Mouse (Mus musculus) kidney, postnatal 0 days (tissue): ENCODE measurements around the gene Mme. TPM values are rescaled to one million over a fixed set of nuclear protein-coding genes. Genes with fewer than 3 reads are reported as not detected.

ENCODE experiments used
- ATAC-seq: fragments of 200-750 bp; cut with Nextera tagmentation; replicated peaks from 2 replicates; pipeline ENCODE4 v1.8.0; 2017; ENCODE audit warnings: low read depth, moderate number of reproducible peaks, moderate TSS enrichment, moderate library complexity; ENCODE audit not compliant: low FRiP score
- DNase-seq: peaks from one replicate; pipeline ENCODE4 v3.0.0-alpha.2; 2016; ENCODE audit warnings: low spot score
- H3K27ac ChIP-seq: fragments of 300-500 bp; sonication (generic); 2 replicates; pipeline ENCODE4 v1.5.1; 2014; ENCODE audit warnings: mild to moderate bottlenecking
- H3K27me3 ChIP-seq: fragments of 300-500 bp; sonication (generic); 2 replicates; pipeline ENCODE4 v1.6.1; 2014; ENCODE audit warnings: low read length, mixed read lengths; ENCODE audit not compliant: insufficient read depth
- H3K36me3 ChIP-seq: fragments of 300-500 bp; sonication (generic); 2 replicates; pipeline ENCODE4 v1.6.1; 2014; ENCODE audit warnings: low read length, mixed read lengths; ENCODE audit not compliant: insufficient read depth
- H3K4me1 ChIP-seq: fragments of 300-500 bp; sonication (generic); replicated peaks from 2 replicates; pipeline ENCODE4 v1.6.1; 2014; ENCODE audit warnings: antibody characterized with exemption, low read length, mixed read lengths; ENCODE audit not compliant: insufficient read depth
- H3K4me2 ChIP-seq: fragments of 300-500 bp; sonication (generic); 2 replicates; pipeline ENCODE4 v1.6.1; 2014; ENCODE audit warnings: mild to moderate bottlenecking, low read length, moderate library complexity, mixed read lengths
- H3K4me3 ChIP-seq: fragments of 300-500 bp; sonication (generic); replicated peaks from 2 replicates; pipeline ENCODE4 v1.5.1; 2014; ENCODE audit warnings: low read depth, low read length
- H3K9ac ChIP-seq: fragments of 300-500 bp; sonication (generic); 2 replicates; pipeline ENCODE4 v1.6.1; 2014; ENCODE audit warnings: low read depth, low read length
- H3K9me3 ChIP-seq: fragments of 300-500 bp; sonication (generic); replicated peaks from 2 replicates; pipeline ENCODE4 v1.6.1; 2016; ENCODE audit warnings: low read length, inconsistent platforms, mixed read lengths
- CTCF ChIP-seq: IDR thresholded peaks from 2 replicates; pipeline ENCODE4 v1.5.1; 2016; ENCODE audit warnings: antibody characterized with exemption, low read depth, mild to moderate bottlenecking, moderate library complexity
- WGBS: fragments of 180-500 bp; shearing (Covaris S2); extraction: QIAGEN DNeasy Blood & Tissue Kit; methylation state at CpG from one replicate; pipeline ENCODE4 v1.1.7; 2014; 5-methylcytosine and 5-hydroxymethylcytosine counted together
- polyA plus RNA-seq: library from polyadenylated mRNA; unstranded; fragments of >200 nt; fragmentation: Nextera tagmentation; extraction: Ambion mirVana; gene quantifications from 2 replicates; pipeline ENCODE4 v1.2.1, GENCODE M21; 2015

The Mme gene
- polyA plus RNA-seq, 1 experiment from 2014 or later, result 64.2 TPM

DNA sequence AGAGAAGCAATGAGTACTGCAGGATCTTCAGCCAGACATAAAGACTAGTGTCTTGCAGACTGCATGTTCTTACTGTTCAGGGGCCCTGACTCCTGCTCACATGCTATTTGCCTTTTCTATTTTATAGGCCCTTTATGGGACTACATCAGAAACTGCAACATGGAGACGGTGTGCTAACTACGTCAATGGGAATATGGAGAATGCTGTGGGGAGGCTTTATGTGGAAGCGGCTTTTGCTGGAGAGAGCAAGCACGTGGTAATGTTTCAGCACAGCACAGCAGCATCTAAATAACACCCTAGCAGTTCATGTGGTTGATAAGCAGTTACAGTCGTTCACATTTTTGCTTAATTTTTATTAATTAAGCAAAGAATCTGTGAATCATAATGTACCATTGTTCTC, 103.7 kb downstream of the Mme start:
- ATAC-seq (no peak), DNase-seq (no peak)
- no peaks in the 10 kb centered on the region for H3K4me1 ChIP-seq
- H3K27ac ChIP-seq, result no peak overlapping the region
- no peak overlapping the region for H3K4me2 ChIP-seq
- TF ChIP-seq CTCF, result no peak
- no peaks in the 10 kb centered on the region for H3K9me3 ChIP-seq
- no peak overlapping the region for H3K4me3 ChIP-seq
- H3K9ac ChIP-seq, result no peak overlapping the region
- WGBS, result 85% methylated on average over 5 of the region's 5 CpGs
- no peaks in the 10 kb centered on the region for H3K27me3 ChIP-seq
- no peaks in the 10 kb centered on the region for H3K36me3 ChIP-seq

DNA sequence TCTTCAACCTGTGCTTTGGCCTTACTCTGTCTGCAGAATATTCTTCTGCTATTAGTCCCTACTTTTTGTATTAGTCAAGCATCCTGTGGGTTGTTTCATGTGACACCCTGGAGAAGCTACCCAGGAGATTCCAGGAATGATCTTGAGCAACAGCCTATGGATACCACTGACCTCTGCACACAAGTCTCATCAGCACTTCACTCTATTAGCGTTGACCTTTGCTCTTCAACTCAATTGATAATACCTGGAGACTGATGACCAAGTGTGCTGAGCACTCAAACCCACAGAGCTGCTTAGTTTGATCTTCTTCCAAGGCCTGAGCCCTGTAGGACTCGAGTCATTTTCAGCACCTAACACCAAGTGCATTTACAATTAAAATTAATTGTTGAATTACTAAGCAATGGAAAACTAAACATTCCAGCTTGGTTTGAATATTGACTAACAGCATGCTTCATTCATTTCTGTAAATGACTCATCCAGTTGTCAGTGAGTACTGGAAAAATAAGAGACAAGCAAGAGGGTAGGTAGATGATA, 107.6 kb downstream of the Mme start:
- ATAC-seq (peak; percentile 57; the same call in 1 of the 2 replicates), DNase-seq (no peak)
- Histone ChIP-seq H3K27me3 (no peaks in the 10 kb centered on the region), H3K9me3 (no peaks in the 10 kb centered on the region), H3K4me3 (no peak overlapping the region), H3K9ac (no peak overlapping the region), H3K36me3 (no peaks in the 10 kb centered on the region), H3K4me1 (no peaks in the 10 kb centered on the region), H3K27ac (no peak overlapping the region), H3K4me2 (no peak overlapping the region)
- TF ChIP-seq CTCF, result no peak
- WGBS, result 77% methylated on average over 2 of the region's 2 CpGs

DNA sequence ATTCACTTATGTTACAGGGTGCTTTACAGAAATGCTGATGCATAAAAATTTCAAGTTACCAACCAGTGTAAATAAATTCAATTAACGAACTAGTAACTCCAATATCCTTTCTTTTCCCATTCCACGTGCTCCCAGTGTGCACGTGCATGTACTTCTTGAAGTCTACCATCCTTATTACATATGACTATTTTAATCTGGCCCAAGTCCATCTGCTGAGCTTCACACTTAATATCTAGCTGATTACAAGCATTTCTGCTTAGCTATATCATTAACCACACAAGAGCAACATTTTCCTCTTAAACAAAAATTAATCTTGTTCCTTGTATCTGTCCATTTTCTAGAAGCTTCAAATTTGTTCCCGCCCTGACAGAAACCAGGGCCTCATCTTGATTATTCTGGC, 108.9 kb downstream of the Mme start:
- Histone ChIP-seq H3K9ac (no peak overlapping the region), H3K27ac (no peak overlapping the region), H3K4me2 (no peak overlapping the region), H3K36me3 (no peaks in the 10 kb centered on the region), H3K4me1 (no peaks in the 10 kb centered on the region), H3K4me3 (no peak overlapping the region), H3K27me3 (no peaks in the 10 kb centered on the region), H3K9me3 (no peaks in the 10 kb centered on the region)
- ATAC-seq (no peak), DNase-seq (no peak)
- no peak for TF ChIP-seq CTCF
- WGBS, result 77% methylated on average over 4 of the region's 4 CpGs

DNA sequence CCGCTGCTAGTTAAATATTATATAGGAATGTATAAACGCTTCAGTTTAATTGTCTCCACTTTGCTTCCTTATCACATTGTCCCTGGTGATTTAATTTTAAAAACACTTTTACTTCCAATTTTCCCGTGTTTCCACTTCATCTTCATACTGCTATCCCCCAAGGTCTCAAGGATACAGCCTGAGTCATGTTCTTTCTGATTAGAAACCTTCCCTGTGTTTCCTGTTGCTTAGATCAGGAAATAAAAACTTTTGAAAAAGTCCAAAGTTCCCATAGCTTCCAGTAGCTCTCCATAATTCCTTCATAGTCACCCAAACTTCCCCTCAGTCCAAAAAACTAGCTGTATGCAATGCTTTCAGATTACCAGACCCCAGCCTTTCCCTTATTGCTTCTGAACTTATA, 109.4 kb downstream of the Mme start:
- DNase-seq (no peak), ATAC-seq (no peak)
- Histone ChIP-seq H3K9ac (no peak overlapping the region), H3K4me1 (no peaks in the 10 kb centered on the region), H3K9me3 (no peaks in the 10 kb centered on the region), H3K27me3 (no peaks in the 10 kb centered on the region), H3K36me3 (no peaks in the 10 kb centered on the region), H3K4me2 (no peak overlapping the region), H3K4me3 (no peak overlapping the region), H3K27ac (no peak overlapping the region; the same call in 1 of the 2 replicates)
- TF ChIP-seq CTCF, result no peak
- 60% methylated on average over 3 of the region's 3 CpGs for WGBS

DNA sequence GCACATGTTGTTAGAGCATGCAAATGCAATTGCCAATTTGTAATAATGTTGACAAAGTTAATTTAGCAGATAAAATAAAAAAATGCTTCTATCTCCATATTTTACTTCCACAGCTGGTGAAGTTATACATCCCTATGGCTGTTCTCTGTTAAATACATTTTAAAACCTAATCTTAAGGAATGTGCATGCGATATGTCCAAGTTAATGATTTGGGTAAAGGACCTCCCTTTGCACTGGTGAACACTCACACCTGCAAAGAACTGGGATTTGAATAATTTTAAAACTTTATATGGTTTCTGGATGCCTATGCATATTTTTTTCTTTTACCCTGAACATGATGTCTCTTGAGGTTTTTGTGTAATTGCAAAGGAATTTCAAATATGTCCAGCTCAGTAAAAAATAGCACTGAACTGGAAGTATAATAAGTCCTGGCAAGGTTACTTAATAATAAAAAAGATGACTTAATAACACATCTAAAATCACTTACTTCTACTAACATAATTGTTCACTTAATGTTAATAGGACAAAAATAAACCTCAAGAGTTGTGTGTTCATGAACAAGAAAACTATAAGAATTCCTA, 110.4 kb downstream of the Mme start:
- Histone ChIP-seq H3K36me3 (no peaks in the 10 kb centered on the region), H3K27ac (no peak overlapping the region), H3K4me2 (no peak overlapping the region), H3K4me1 (no peaks in the 10 kb centered on the region), H3K9ac (no peak overlapping the region), H3K4me3 (no peak overlapping the region), H3K27me3 (no peaks in the 10 kb centered on the region), H3K9me3 (no peaks in the 10 kb centered on the region)
- DNase-seq (peak; percentile 34), ATAC-seq (no peak)
- no peak for TF ChIP-seq CTCF
- WGBS, result 54% methylated on average over 1 of the region's 1 CpGs

DNA sequence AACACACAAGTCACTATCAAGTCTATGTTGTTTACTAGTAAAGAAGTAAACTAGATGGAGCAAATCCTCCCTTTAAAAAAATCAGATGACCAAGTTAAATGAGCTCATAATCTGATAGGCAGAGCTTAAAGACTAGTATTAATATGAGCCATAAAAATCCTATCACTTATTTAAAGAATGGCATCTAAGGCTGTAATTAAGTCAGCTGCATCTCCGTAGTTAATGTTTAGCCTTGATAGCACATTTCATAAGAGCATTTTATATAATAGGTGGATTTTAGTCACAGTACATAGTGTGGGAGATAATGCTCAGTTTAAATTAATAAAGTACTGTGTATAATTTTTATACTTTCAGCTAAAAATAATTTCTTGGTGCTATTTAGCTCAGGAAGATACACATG, 118.2 kb downstream of the Mme start:
- Histone ChIP-seq H3K4me3 (no peak overlapping the region), H3K27me3 (no peaks in the 10 kb centered on the region), H3K4me2 (no peak overlapping the region), H3K27ac (no peak overlapping the region), H3K36me3 (no peaks in the 10 kb centered on the region), H3K4me1 (no peaks in the 10 kb centered on the region), H3K9me3 (no peaks in the 10 kb centered on the region), H3K9ac (no peak overlapping the region)
- TF ChIP-seq CTCF, result no peak
- no peak for DNase-seq
- ATAC-seq, result no peak
- 90% methylated on average over 1 of the region's 1 CpGs for WGBS

DNA sequence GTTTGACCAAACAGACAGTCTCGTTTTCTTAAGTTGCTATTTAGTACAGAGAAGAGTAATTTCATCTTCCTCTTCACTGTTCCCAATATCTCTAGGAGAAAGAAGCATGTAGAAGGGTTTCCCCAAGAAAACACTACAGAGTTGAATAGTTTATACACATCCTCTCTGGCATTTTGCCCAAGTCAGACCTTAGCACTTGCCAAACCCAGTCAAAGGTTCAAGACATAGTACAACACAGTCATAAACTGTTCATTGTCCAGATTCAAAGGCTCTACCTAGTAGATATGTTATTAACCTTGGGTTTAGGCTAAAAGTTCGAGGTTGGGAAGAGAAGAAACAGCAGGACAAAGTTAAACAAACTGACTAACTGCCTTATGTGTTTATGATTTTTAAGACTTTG, 143.7 kb downstream of the Mme start:
- no peaks in the 10 kb centered on the region for H3K9me3 ChIP-seq
- H3K4me2 ChIP-seq, result no peak overlapping the region
- ATAC-seq (peak; percentile 52; the same call in 1 of the 2 replicates), DNase-seq (peak; percentile 55)
- H3K27ac ChIP-seq, result no peak overlapping the region
- no peaks in the 10 kb centered on the region for H3K4me1 ChIP-seq
- WGBS, result 57% methylated on average over 2 of the region's 2 CpGs
- no peaks in the 10 kb centered on the region for H3K27me3 ChIP-seq
- TF ChIP-seq CTCF, result no peak
- no peak overlapping the region for H3K9ac ChIP-seq
- H3K4me3 ChIP-seq, result no peak overlapping the region
- H3K36me3 ChIP-seq, result no peaks in the 10 kb centered on the region
